Mouse (Mus musculus) left cerebral cortex, adult 18-20 months (tissue): ENCODE data around the gene Tcf3. TPM values are rescaled to one million over a fixed set of nuclear protein-coding genes. Genes with fewer than 3 reads are reported as not detected.
A peak's percentile ranks its signal among the peaks of the same experiment; 100 is the strongest.

Experiments
- DNase-seq, 2 experiments: peaks; one replicate each; pipeline ENCODE4 v3.0.0; 2021 to 2022; ENCODE audit warnings: low spot score in 2 of 2, mixed read lengths in 1 of 2
- total RNA-seq, 2 experiments: library from RNA; stranded (reverse); gene quantifications; 2 replicates each; pipeline ENCODE4 v1.2.3; 2021

The Tcf3 gene
- total RNA-seq, 2 experiments from 2014 or later, result 25.4 to 29.8 TPM

DNA sequence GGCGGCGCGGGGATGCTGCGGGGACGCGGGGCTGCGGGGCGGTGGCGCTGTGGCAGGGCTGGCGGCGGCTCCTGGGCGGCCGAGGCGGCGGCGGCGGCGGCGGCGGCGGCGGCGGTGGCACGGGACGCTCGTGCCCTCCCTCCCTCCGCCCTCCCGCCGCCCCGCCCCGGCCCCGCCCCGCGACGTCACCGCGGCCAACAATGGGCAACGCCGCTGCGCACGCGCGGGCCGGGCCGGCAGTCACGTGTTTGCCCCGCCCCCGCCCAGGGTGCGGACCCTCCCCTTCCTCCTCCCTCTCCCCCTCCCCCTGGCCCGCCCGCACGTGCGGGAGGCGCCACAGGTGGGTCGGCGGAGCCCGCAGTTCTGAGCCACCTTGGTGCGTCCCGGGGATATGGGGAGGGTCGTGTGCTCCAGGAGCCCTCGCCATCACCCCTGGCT is 45.9 kb downstream of the Tcf3 start, which contains the start of gene Mex3d:
Mex3d (minus strand) TSS at position 138 of the 438 bp plus-strand sequence.
- DNase-seq, result peak; percentile 81 to 87

DNA sequence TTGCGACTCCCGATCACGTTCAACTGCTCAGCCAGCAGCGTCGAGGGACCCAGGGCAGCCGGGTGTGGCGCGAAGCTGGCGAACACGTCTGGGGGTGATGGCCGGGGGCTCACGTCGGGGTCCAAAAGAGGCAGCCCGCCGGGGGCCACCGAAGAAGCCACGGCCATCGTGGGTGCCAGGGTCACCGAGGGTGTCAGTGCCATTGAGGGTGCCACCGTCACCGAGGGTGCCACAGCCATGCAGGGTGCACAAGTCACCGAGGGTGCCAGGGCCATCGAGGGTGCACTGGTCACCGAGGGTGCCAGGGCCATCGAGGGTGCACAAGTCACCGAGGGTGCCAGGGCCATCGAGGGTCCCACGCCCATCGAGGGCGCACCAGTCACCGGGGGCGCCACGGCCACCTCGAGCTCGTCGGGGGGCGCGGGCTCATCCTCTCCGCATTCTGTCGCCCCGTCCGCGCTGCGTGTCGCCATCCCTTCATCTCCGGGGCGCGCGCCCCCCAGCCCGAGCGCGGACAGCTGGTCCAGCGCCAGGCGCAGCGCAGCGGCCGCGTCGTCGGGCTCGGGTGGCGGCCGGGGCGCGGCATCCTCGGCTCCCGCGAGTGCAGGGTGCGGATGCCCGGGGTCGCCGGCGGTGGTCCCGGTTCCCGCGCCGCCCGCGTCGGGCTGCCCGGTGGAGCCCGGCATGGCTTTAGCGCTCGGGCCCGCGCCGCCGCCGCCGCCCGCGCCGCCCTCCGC is 46.5 kb downstream of the Tcf3 start:
- DNase-seq, result no peak

- DNase-seq, result no peak
Observed at GRCm38 (mm10) chr10:80385811-80386734, 47.4 kb downstream of the Tcf3 start.

GRCm38 (mm10) chr10:80385310-80385709 is 48.1 kb downstream of the Tcf3 start:
- no peak for DNase-seq

GRCm38 (mm10) chr10:80384709-80385108 is 48.7 kb downstream of the Tcf3 start:
- DNase-seq, result no peak

DNA sequence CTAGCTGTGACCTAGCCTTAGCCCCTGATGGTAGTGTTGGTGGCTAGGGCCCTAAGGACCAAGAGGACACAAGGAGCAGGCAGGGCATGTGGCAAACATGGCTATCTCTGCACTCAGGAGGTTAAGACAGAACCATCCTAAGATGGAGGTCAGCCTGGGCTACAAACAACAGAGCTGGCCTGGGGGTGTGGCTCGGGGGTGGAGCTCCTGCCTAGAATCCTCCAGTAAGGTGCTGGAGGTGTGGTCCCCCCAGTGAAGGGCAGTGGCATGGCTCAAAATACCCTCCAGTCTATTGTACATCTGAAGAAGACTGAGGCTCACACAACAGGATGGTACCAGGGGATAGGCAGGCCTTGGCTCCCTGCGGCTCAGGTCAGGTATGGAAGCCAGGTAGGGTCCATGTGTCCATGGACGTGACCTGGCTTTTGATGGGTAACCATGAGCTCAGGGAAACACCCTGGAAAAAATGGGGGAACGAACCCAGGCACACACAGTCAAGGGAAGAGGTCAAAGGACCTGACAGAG is 49.3 kb downstream of the Tcf3 start:
- no peak for DNase-seq

- no peak for DNase-seq
Observed at GRCm38 (mm10) chr10:80383431-80383830, 50.0 kb downstream of the Tcf3 start.

GRCm38 (mm10) chr10:80382641-80383365 is 50.6 kb downstream of the Tcf3 start:
- no peak for DNase-seq

DNA sequence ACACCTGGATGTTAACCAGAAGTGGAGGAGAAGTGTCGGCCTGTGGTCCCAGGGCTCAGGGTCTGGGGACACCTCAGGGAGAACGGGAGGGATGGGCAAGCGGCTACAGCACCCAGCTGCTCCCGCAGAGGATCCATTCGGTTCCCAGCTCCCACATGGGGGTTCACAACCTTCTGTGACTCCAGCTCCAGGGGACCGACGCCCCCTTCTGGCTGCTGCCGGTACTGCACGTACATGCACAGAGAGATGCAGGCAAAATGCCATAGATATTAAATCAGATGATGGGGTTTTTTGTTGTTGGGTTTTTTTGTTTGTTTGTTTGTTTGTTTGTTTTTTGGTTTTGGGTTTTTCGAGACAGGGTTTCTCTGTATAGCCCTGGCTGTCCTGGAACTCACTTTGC is 55.7 kb downstream of the Tcf3 start:
- DNase-seq, result no peak

- DNase-seq, result peak; percentile 92 to 94
Observed at GRCm38 (mm10) chr10:80376160-80376559, 57.3 kb downstream of the Tcf3 start.

- DNase-seq, result peak; percentile 82 to 87
Observed at GRCm38 (mm10) chr10:80374063-80374462, 59.4 kb downstream of the Tcf3 start.

GRCm38 (mm10) chr10:80372706-80373105 is 60.7 kb downstream of the Tcf3 start:
- peak in 1 of 2 experiments; percentile 56 for DNase-seq

DNA sequence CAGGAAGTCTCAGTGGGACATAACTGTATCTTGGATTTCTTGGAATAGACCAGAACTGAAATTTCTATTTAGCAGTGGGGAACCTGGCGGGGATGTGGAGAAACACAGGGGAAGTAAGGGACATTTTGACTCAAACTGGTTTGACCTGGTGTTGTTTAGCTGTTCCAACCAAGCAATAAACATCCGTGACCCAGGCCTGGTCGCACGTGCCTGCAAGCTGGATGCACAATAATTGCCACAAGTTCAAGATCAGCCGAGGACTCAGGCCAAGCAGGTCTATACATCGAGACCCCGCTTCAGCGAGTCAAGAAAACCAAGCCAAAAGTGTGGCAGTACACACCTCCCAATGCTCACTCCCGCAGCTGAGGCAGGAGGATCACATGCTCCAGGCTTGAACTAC is 61.5 kb downstream of the Tcf3 start:
- DNase-seq, result no peak

DNA sequence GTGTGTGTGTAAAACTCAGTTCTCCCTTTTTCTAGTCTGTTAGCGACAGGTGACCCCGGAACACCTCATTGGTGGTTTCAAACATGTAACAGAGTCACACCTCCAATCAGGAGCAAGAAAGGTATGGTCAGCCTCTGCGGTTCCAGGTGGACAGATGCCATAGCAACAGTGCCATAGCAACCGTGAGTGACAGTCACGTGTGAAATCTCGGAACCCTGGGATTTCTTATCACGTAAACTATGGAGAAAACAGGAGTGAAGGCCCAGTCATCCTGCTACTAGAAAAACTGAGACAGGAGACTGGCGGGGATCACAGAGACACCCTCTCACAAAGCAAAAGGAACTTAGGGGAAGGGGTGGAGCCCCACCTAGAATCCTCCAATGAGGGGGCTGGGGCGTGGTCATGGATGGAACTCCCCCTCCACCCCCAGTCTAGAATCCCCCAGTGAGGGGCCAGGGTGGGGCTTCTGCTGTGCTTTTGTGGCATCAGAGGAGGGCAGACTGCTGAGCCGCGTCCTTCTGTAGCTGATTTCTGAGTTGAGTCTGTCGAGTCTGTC is 62.0 kb downstream of the Tcf3 start:
- DNase-seq, result peak; percentile 32 to 55

- peak in 1 of 2 experiments; percentile 66 for DNase-seq
Observed at GRCm38 (mm10) chr10:80369995-80370747, 63.3 kb downstream of the Tcf3 start.

DNA sequence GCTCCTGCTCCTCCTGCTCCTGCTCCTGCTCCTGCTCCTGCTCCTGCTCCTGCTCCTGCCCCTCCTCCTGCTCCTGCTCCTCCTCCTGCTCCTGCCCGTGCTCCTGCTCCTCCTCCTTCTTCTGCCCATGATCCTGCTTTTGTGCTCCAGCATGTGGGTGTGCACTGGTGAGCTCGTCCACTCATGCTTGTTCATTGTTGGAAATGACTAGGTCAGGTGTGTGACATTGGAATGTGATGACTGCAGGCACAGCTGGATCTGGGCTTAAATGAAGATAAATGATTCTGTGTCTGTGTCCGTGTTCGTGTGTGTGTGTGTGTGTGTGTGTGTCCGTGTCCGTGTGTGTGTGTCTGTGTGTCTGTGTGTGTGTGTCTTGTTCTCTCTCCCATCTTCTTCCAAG is 65.1 kb downstream of the Tcf3 start:
- no peak for DNase-seq

DNA sequence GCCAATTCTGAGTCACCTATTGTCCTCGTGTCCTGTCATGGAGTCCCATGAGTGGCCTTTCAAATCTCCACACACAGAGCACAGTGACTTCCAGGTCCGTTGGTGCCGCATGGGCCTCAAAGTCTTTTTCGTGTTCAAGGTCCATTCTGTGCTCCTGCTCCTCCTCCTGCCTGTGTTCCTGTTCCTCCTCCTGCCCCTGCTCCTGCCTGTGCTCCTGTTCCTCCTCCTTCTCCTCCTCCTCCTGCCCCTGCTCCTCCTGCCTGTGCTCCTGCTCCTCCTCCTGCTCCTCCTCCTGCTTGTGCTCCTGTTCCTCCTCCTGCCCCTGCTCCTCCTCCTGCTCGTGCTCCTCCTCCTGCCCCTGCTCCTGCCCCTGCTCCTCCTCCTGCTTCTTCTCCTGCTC is 65.5 kb downstream of the Tcf3 start:
- no peak for DNase-seq

- no peak for DNase-seq
Observed at GRCm38 (mm10) chr10:80365736-80366135, 67.7 kb downstream of the Tcf3 start.

GRCm38 (mm10) chr10:80363734-80364133 is 69.7 kb downstream of the Tcf3 start:
- DNase-seq, result no peak
